Mouse (Mus musculus) heart, postnatal 0 days (tissue): ENCODE data around the gene Pola1.

ENCODE experiments used
- CTCF ChIP-seq: IDR thresholded peaks from 2 replicates; pipeline ENCODE4 v1.5.1; 2016; ENCODE audit warnings: antibody characterized with exemption, control low read depth, low read depth
- EP300 ChIP-seq: IDR thresholded peaks from 2 replicates; pipeline ENCODE4 v1.6.1; 2016; ENCODE audit warnings: antibody characterized with exemption, low read depth

GRCm38 (mm10) chrX:93630256-93630655 lies 1.7 kb downstream of the Pola1 start:
- TF ChIP-seq CTCF (no peak), EP300 (no peak)
